Mouse (Mus musculus) kidney, adult 8-10 months (tissue): ENCODE data around the gene Ccl7.
A peak's percentile ranks its signal among the peaks of the same experiment; 100 is the strongest.

Experiments
- DNase-seq, 2 experiments: peaks; one replicate each; pipeline ENCODE4 v3.0.0; 2022

The Ccl7 gene

GRCm38 (mm10) chr11:82035857-82036256, 9.7 kb upstream of the Ccl7 start:
- no peak for DNase-seq

- no peak for DNase-seq
Observed at GRCm38 (mm10) chr11:82038535-82038934, 7.0 kb upstream of the Ccl7 start, which contains the start of gene Gm17268. Gm17268 (minus strand) TSS chr11:82038562.

- no peak for DNase-seq
Observed at GRCm38 (mm10) chr11:82039132-82039660, 6.3 kb upstream of the Ccl7 start.

DNA sequence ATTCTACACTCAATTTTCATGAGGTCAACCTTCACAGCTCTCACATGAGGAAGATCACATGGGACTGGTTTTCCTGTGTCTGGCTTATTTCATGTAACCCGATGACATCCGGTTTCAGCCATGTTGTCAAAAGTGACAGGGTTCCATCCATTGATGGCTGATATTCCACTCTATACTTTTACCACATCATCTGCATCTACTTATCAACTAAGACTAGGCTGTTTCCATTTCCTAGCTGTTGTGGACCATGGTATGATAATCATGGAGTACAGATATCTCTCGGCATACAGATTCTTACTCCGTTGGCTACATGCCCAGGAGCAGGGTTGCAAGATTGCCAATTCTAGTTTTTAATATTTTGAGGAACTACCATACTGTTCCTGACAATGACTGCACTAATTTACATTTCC, 3.8 kb upstream of the Ccl7 start:
- DNase-seq = no peak

DNA sequence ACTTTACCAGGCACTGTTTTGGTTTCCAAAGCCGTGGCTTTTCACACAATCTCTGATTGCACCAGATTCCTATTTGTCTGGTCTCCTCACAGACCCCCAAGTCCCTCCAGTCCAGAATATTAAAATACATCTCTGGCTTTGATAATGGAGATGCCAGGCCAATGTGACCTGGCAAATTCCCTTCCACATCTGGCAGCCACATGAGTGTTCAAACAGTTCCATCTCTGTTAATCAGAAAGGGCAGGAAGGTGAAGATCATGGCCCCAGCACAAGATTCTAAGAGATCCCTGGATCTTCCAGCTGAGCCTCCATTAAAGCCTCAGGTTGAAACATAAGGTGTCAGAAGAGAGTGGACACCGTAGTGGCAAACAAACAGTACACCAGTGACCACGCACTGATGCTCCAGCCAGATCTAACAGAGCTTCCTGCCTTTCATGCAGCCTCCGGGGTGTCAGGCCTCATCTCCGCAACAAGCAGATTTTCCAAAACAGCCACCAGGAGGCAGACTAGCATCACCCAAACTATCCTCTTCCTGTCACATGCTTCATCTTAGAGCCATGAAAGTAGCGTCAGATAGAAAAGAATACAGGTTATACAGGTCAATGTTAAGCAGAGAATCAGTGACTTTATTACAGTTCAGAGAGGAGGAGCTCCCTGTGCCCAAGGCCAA, 2.4 kb downstream of the Ccl7 start:
- DNase-seq = peak; percentile 12 to 38

- no peak for DNase-seq
Observed at GRCm38 (mm10) chr11:82053849-82054248, 8.3 kb downstream of the Ccl7 start.

DNA sequence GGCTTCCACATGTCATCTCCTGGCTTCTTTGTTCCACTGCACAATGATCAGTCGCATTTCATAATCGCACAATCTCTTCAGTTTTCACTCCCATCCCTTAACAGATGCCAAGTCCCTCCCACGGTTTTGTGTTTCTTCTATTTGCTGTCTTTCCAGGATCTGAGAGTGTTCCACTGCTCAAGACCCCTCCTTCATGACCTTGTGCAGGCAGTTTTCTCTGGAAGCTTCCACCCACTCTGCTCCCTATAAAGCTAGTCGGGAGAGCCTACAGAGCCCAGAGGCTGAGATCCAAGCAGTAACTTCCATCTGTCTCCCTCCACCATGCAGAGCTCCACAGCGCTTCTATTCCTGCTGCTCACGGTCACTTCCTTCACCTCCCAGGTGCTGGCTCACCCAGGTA, 12.1 kb downstream of the Ccl7 start, which contains the start of gene Ccl11:
Gene Ccl11, plus strand, starts transcription at position 178 of the 400 bp plus-strand sequence.
- DNase-seq = no peak

- DNase-seq = no peak
Observed at GRCm38 (mm10) chr11:82062226-82062625, 16.7 kb downstream of the Ccl7 start.

- DNase-seq = no peak
Observed at GRCm38 (mm10) chr11:82063454-82063853, 17.9 kb downstream of the Ccl7 start.

DNA sequence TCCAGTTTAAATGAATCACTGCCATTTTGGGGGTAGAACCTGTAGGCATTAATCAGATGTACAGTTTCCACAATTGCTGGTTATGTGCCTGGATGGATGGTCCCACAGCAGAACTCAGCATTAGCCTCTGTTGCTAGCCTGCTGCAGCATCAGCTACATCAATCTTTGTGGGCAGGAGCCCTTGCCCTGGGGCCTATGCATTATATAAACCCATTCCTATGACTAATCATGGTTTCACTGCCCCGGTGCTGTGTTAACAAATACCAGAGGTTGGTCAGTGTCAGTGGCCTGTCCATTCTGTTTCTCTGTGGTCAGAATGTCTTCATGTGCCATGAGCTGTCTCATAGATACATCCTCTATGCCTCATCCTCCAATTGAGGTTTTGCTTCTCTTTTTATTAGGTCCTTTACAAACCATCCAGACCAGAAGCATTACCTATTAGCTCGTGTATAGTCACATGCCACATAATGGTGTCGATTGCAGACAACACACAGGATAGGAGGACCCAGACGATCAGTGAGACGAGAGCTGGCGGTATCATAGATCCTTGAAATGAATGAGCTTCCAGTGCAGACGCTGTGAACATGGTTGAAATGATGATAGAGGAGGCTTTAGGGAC, 21.6 kb downstream of the Ccl7 start:
- DNase-seq = no peak

DNA sequence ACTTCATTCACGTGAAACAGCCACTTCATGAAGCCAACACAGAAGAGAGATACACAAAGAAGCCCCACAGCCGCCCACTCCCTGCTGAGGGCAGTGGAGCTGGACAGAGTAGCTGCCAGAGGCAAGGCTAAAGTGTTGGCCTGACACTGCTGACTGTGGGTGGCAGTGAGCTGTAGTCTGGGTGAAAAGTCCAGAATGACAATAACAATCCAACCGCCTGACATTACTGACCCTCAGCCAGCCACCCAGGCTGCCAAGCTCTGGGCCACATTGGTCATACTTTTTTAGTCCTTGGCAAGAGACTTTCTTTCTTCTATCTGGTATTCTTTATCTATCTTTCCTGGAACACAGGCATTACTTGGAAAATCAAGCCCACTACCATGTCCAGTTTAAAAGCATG, 25.6 kb downstream of the Ccl7 start:
- no peak for DNase-seq

- no peak for DNase-seq
Observed at GRCm38 (mm10) chr11:82072374-82072773, 26.9 kb downstream of the Ccl7 start.

GRCm38 (mm10) chr11:82072984-82073383, 27.5 kb downstream of the Ccl7 start:
- DNase-seq = no peak

DNA sequence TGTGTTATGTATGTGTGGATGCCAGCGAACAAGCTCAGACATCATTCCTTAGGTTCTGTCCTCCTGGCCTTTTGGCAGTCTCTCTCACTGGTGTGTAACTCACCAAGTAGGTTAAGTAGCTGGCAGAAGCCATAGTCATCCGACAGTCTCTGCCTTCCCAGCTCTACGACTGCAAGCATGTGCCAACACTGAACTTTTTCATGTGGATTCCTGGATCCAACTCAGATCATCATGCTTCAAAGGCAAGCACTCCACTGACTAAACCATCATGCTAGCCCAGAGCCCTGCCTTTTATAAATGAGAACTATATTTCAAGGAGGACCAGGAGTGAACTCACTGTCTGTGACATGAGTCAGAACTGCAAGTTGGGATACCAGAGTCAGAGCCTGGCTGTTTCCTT, 28.2 kb downstream of the Ccl7 start:
- DNase-seq = no peak

- DNase-seq = no peak
Observed at GRCm38 (mm10) chr11:82077031-82077430, 31.5 kb downstream of the Ccl7 start.

DNA sequence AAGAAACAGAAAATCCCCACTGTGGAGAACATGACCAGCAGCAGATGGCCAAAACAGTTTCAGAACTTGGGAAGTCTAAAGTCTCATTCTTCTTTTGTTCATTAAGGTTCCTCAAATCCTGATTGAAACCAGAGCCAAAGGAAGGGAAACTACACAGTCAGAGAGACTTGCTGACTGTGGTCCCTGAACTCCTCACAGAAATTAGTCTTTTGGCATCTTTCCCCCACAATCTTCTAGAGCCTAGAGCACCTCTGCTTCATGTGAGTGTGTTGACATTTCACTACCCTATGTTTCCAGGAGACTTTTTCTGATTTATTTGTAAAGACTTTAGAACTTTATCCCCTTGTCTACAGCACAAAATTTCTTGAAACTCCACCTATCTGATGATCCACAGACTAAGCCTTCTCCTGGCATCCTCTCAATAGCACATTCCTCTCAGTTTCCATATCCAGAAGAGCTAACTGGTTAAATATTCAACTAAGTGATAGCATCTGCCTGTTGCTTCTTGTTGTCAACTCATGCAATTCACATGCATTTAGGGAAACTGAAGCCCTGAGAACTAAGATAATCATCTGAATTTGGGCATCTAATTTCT, 32.7 kb downstream of the Ccl7 start:
- DNase-seq = no peak

- DNase-seq = no peak
Observed at GRCm38 (mm10) chr11:82080865-82081264, 35.4 kb downstream of the Ccl7 start.

DNA sequence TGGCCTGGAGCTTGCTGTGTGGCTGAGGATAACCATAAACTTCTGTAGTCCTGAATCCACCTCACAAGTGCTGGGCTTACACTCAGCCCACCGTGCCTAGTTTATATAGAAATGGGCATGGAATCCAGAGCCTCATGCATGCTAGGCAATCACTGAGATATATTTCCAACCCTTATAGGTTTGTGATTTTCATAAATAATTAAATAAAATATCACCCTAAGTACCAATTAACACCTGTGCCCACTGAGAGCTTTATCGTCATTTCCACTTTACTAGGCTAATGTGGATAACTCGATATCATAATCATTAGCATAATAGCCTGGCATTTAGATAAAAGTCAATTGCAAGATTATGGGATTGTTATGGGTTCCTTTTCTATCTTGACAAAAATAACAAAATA, 38.8 kb downstream of the Ccl7 start:
- DNase-seq = no peak
